Mouse (Mus musculus): ENCODE results near the gene Smg6.

GRCm38 (mm10) chr11:75135358-75135757 is 209.7 kb downstream of the Smg6 start:
- TF ChIP-seq POLR2A (IDR thresholded peaks at IDR 0.05; ENCODE audit: borderline replicate concordance, extremely low read depth, low read depth, low read length) (no peak), CTCF (IDR thresholded peaks at IDR 0.05; ENCODE audit: insufficient read depth, low read length) (no peak)

Measured in lung, adult 2 months (tissue).